Mouse (Mus musculus): Measurements from ENCODE around the gene Notum.

DNA sequence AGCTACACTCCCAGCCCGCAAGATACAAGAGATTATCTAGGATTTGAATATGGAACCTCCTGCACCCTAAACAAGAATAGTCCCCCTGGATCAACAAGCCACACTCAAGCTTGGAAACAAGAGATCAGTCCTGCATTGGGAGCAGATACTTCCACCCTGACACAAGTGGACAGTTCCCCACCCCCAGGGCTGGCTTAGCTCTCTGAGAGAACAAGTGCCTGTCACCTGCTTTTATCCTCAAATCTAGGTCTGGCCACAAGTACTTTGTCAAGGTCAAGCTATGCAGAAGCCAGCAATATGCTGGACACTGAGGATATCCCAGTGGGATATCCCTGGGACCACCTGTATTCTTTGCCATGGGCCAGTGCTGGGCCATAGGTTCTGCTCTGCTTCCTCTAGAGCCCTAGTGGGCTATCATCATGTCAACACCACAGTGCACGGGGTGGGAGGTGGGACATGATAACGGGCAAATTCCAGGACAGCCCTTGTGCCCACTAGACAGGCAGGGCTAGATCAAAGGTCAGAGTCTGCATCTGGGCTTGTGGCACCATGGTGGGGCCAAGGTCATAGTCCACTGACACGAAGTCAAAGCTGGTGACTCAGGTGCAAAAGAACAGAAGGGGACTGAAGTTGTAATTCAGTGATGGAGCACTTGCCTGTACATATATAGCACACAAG lies 44.2 kb downstream of the Notum start:
- no peak for TF ChIP-seq CTCF (IDR thresholded peaks at IDR 0.05; ENCODE audit: borderline replicate concordance, insufficient read depth, low read length)
- TF ChIP-seq POLR2A (IDR thresholded peaks at IDR 0.05; ENCODE audit: low read depth, low read length), result no peak
